Mouse (Mus musculus) mouse embryonic stem cell (cell line): ENCODE data around the gene Pan2.

Experiments
- in situ Hi-C, 2 experiments: fragments of 300-500 bp; cut with MboI; formaldehyde crosslinking; loops; 1 replicate in 1 of 2; 3 replicates in 1 of 2; pipeline ENCODE4 v1.14.3; 2019 to 2020; ENCODE audit warnings: low sequenced_read_pairs in 2 of 2, low pct_unique_long_range_greater_than_20kb in 1 of 2, mixed read lengths in 1 of 2; ENCODE audit not compliant: unreplicated experiment in 1 of 2

Gene Pan2

GRCm38 (mm10) chr10:128367899-128368401, 64.8 kb downstream of the Pan2 start:
- in situ Hi-C loops: no loop called here

- in situ Hi-C loops: no loop called here
These were observed 65.5 kb downstream of the Pan2 start, which contains the start of gene Coq10a for GRCm38 (mm10) chr10:128368402-128369217. Gene Coq10a, minus strand, starts transcription at chr10:128368997.

GRCm38 (mm10) chr10:128369218-128369543, 66.0 kb downstream of the Pan2 start:
- in situ Hi-C loops: no loop called here

- in situ Hi-C loops: no loop called here
These were observed 66.5 kb downstream of the Pan2 start for GRCm38 (mm10) chr10:128369599-128369998.

- in situ Hi-C loops: no loop called here
These were observed 66.9 kb downstream of the Pan2 start for GRCm38 (mm10) chr10:128370021-128370420.

GRCm38 (mm10) chr10:128370601-128371000, 67.5 kb downstream of the Pan2 start:
- in situ Hi-C loops: no loop called here
